Mouse (Mus musculus) MEL (cell line): ENCODE measurements around the gene Stk39. TPM values are rescaled to one million over a fixed set of nuclear protein-coding genes. Genes with fewer than 3 reads are reported as not detected.

Experiments
- DNase-seq: peaks from one replicate; pipeline ENCODE4 v3.0.0; 2011; ENCODE audit warnings: low read depth, low spot score
- H3K27ac ChIP-seq: 2 replicates; pipeline ENCODE4 v1.5.1; 2012; ENCODE audit warnings: low read depth, mild to moderate bottlenecking, control low read depth, low read length, moderate library complexity; ENCODE audit not compliant: control insufficient read depth
- H3K27me3 ChIP-seq, 2 experiments: fragments of 150-350 bp in 1 of 2; sonication (generic) in 1 of 2; 2 replicates each; pipeline ENCODE4 v1.6.1; 2012; ENCODE audit warnings: low read length in 2 of 2, mild to moderate bottlenecking in 2 of 2, improper control_type of control experiment in 1 of 2, moderate library complexity in 1 of 2; ENCODE audit not compliant: insufficient read depth in 2 of 2, control insufficient read depth in 1 of 2
- H3K36me3 ChIP-seq, 2 experiments: 2 replicates each; pipeline ENCODE4 v1.6.1; 2012 to 2014; ENCODE audit warnings: low read length in 2 of 2, improper control_type of control experiment in 1 of 2, inconsistent platforms in 1 of 2, mild to moderate bottlenecking in 1 of 2; ENCODE audit not compliant: insufficient read depth in 2 of 2, control insufficient read depth in 1 of 2
- H3K4me1 ChIP-seq, 2 experiments: fragments of 150-350 bp in 1 of 2; sonication (generic) in 1 of 2; 2 replicates each; pipeline ENCODE4 v1.6.1; 2012; ENCODE audit warnings: low read length in 2 of 2, improper control_type of control experiment in 1 of 2, mild to moderate bottlenecking in 1 of 2; ENCODE audit not compliant: insufficient read depth in 2 of 2, control insufficient read depth in 1 of 2
- H3K4me3 ChIP-seq, 2 experiments: fragments of 150-350 bp in 1 of 2; sonication (generic) in 1 of 2; 2 replicates each; pipeline ENCODE4 v1.5.1; 2012; ENCODE audit warnings: low read depth in 2 of 2, low read length in 2 of 2, mild to moderate bottlenecking in 2 of 2, moderate library complexity in 2 of 2, control low read depth in 1 of 2, improper control_type of control experiment in 1 of 2; ENCODE audit not compliant: control insufficient read depth in 1 of 2, insufficient read depth in 1 of 2
- H3K79me2 ChIP-seq: 2 replicates; pipeline ENCODE4 v1.6.1; 2012; ENCODE audit warnings: mild to moderate bottlenecking, low read length, moderate library complexity; ENCODE audit not compliant: control insufficient read depth, poor library complexity, insufficient read depth
- H3K9ac ChIP-seq: 2 replicates; pipeline ENCODE4 v1.6.1; 2012; ENCODE audit warnings: low read depth, mild to moderate bottlenecking, control low read depth, low read length, moderate library complexity; ENCODE audit not compliant: control insufficient read depth, poor library complexity, severe bottlenecking
- H3K9me3 ChIP-seq: fragments of 150-350 bp; sonication (generic); replicated peaks from 2 replicates; pipeline ENCODE4 v1.6.1; 2012; ENCODE audit warnings: mild to moderate bottlenecking, low read length, improper control_type of control experiment, moderate library complexity; ENCODE audit not compliant: insufficient read depth
- BHLHE40 ChIP-seq: IDR thresholded peaks from 2 replicates; pipeline ENCODE4 v1.6.1; 2012; ENCODE audit warnings: low read depth, mild to moderate bottlenecking, inconsistent platforms, low read length, improper control_type of control experiment, borderline replicate concordance
- CHD1 ChIP-seq: IDR thresholded peaks from 2 replicates; pipeline ENCODE4 v1.6.1; 2012; ENCODE audit warnings: low read depth, mild to moderate bottlenecking, inconsistent platforms, low read length, improper control_type of control experiment
- CHD2 ChIP-seq: IDR thresholded peaks from 2 replicates; pipeline ENCODE4 v1.6.1; 2011; ENCODE audit warnings: low read length, improper control_type of control experiment
- CTCF ChIP-seq, 3 experiments: IDR thresholded peaks in 2 of 3; conservative IDR thresholded peaks in 1 of 3; 2 replicates each; pipeline ENCODE4 v1.5.1; 2011 to 2012; ENCODE audit warnings: low read length in 3 of 3, low read depth in 2 of 3, mild to moderate bottlenecking in 2 of 3, improper control_type of control experiment in 1 of 3, inconsistent platforms in 1 of 3, mixed read lengths in 1 of 3, moderate library complexity in 1 of 3; ENCODE audit not compliant: control insufficient read depth in 1 of 3, insufficient read depth in 1 of 3, poor library complexity in 1 of 3, severe bottlenecking in 1 of 3
- E2F4 ChIP-seq: IDR thresholded peaks from 2 replicates; pipeline ENCODE4 v1.6.1; 2011; ENCODE audit warnings: low read depth, low read length, improper control_type of control experiment, borderline replicate concordance
- ETS1 ChIP-seq: IDR thresholded peaks from 2 replicates; pipeline ENCODE4 v1.6.1; 2012; ENCODE audit warnings: low read depth, mild to moderate bottlenecking, inconsistent platforms, low read length, improper control_type of control experiment, moderate library complexity
- GABPA ChIP-seq: IDR thresholded peaks from 2 replicates; pipeline ENCODE4 v1.6.1; 2012; ENCODE audit warnings: low read depth, mild to moderate bottlenecking, inconsistent platforms, low read length, improper control_type of control experiment, moderate library complexity
- GATA1 ChIP-seq: IDR thresholded peaks from 2 replicates; pipeline ENCODE4 v1.6.1; 2011; ENCODE audit warnings: low read depth, low read length, improper control_type of control experiment
- HCFC1 ChIP-seq: IDR thresholded peaks from 2 replicates; pipeline ENCODE4 v1.6.1; 2012; ENCODE audit warnings: low read depth, mild to moderate bottlenecking, inconsistent platforms, low read length, improper control_type of control experiment, moderate library complexity
- JUND ChIP-seq: IDR thresholded peaks from 2 replicates; pipeline ENCODE4 v1.6.1; 2011; ENCODE audit warnings: low read depth, mild to moderate bottlenecking, improper control_type of control experiment, low read length
- MAZ ChIP-seq: IDR thresholded peaks from 2 replicates; pipeline ENCODE4 v1.6.1; 2012; ENCODE audit warnings: low read depth, mild to moderate bottlenecking, inconsistent platforms, low read length, improper control_type of control experiment
- MXI1 ChIP-seq: IDR thresholded peaks from 2 replicates; pipeline ENCODE4 v1.6.1; 2011; ENCODE audit warnings: mild to moderate bottlenecking, low read depth, low read length, improper control_type of control experiment
- NELFE ChIP-seq: IDR thresholded peaks from 2 replicates; pipeline ENCODE4 v1.6.1; 2011; ENCODE audit warnings: low read depth, low read length, improper control_type of control experiment
- NRF1 ChIP-seq: IDR thresholded peaks from 2 replicates; pipeline ENCODE4 v1.6.1; 2014; ENCODE audit warnings: low read depth, mild to moderate bottlenecking, inconsistent platforms, low read length, improper control_type of control experiment, moderate library complexity; ENCODE audit not compliant: poor library complexity, insufficient read depth, severe bottlenecking
- POLR2AphosphoS5 ChIP-seq: IDR thresholded peaks from 2 replicates; pipeline ENCODE4 v1.6.1; 2012; ENCODE audit warnings: low read depth, borderline replicate concordance, mild to moderate bottlenecking, inconsistent platforms, low read length, moderate library complexity, mixed read lengths
- RAD21 ChIP-seq: IDR thresholded peaks from 2 replicates; pipeline ENCODE4 v1.6.1; 2011; ENCODE audit warnings: mild to moderate bottlenecking, low read depth, low read length, improper control_type of control experiment
- RCOR1 ChIP-seq: IDR thresholded peaks from 2 replicates; pipeline ENCODE4 v1.6.1; 2012; ENCODE audit warnings: low read depth, mild to moderate bottlenecking, inconsistent platforms, low read length, improper control_type of control experiment
- SIN3A ChIP-seq: IDR thresholded peaks from 2 replicates; pipeline ENCODE4 v1.6.1; 2012; ENCODE audit warnings: low read length, improper control_type of control experiment, inconsistent platforms
- SMC3 ChIP-seq: IDR thresholded peaks from 2 replicates; pipeline ENCODE4 v1.6.1; 2011; ENCODE audit warnings: low read depth, low read length, improper control_type of control experiment
- TAL1 ChIP-seq: IDR thresholded peaks from 2 replicates; pipeline ENCODE4 v1.6.1; 2012; ENCODE audit warnings: mild to moderate bottlenecking, inconsistent platforms, low read length, moderate library complexity, mixed read lengths
- TBP ChIP-seq: IDR thresholded peaks from 2 replicates; pipeline ENCODE4 v1.8.0; 2011; ENCODE audit warnings: low read depth, low read length, improper control_type of control experiment
- USF1 ChIP-seq: IDR thresholded peaks from 2 replicates; pipeline ENCODE4 v1.6.1; 2014; ENCODE audit warnings: low read depth, mild to moderate bottlenecking, inconsistent platforms, low read length, improper control_type of control experiment, moderate library complexity
- ZC3H11A ChIP-seq: IDR thresholded peaks from 2 replicates; pipeline ENCODE4 v1.6.1; 2012; ENCODE audit warnings: low read depth, mild to moderate bottlenecking, inconsistent platforms, low read length, improper control_type of control experiment
- ZKSCAN1 ChIP-seq: IDR thresholded peaks from 2 replicates; pipeline ENCODE4 v1.6.1; 2012; ENCODE audit warnings: low read depth, mild to moderate bottlenecking, inconsistent platforms, low read length, improper control_type of control experiment, moderate library complexity
- ZMIZ1 ChIP-seq: IDR thresholded peaks from 2 replicates; pipeline ENCODE4 v1.6.1; 2012; ENCODE audit warnings: low read depth, mild to moderate bottlenecking, inconsistent platforms, low read length, improper control_type of control experiment, moderate library complexity
- polyA plus RNA-seq, 2 experiments: library from polyadenylated mRNA; stranded (reverse) in 1 of 2; unstranded in 1 of 2; fragments of >175 nt in 1 of 2; fragments of >200 nt in 1 of 2; gene quantifications; 2 replicates each; pipeline versions ENCODE4 v1.2.1 to v1.2.4; 2012; ENCODE audit warnings: low replicate concordance in 2 of 2, low read depth in 1 of 2; ENCODE audit not compliant: insufficient read length in 2 of 2, insufficient read depth in 1 of 2, missing spikeins in 1 of 2
- total RNA-seq: library from RNA; depleted of rRNA; stranded (reverse); fragments of 300-350 nt; gene quantifications from 2 replicates; pipeline ENCODE4 v1.2.3, GENCODE M21; 2012

Gene Stk39
- total and polyA plus RNA-seq, 3 experiments, result not detected

DNA sequence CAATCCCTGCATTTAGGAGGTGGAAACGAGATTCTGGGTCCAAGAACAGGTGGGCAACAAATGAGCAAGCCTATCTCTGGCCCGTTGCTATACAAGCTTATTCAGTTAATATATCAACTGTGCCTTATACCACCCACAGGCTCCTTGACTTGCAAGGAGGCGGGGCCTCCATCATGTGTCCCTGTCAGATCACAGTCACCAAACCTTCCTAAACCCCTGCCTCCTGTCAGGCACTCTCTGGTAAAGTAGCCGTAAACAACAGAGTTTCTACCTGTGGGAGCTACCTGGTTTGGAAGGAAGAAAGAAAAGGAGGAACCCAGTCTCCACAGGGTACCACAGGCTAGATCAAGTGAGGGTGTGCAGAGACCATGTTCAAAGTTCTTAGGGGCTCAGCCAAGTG, 90.2 kb downstream of the Stk39 start:
- no peak for DNase-seq
- H3K9me3 ChIP-seq, result no peaks in the 10 kb centered on the region
- H3K79me2 ChIP-seq, result no peaks in the 10 kb centered on the region
- H3K27me3 ChIP-seq, result no peaks in the 10 kb centered on the region
- no peaks in the 10 kb centered on the region for H3K4me1 ChIP-seq
- no peak overlapping the region for H3K4me3 ChIP-seq
- H3K9ac ChIP-seq, result no peak overlapping the region
- no peaks in the 10 kb centered on the region for H3K36me3 ChIP-seq
- TF ChIP-seq GABPA (no peak), CTCF (IDR thresholded peaks at IDR 0.05 in 2 of 3, conservative IDR thresholded peaks at IDR 0.05 in 1 of 3; ENCODE audit: control insufficient read depth in 1 of 3, insufficient read depth in 1 of 3, low read depth in 2 of 3, low read length in 3 of 3, poor library complexity in 1 of 3, severe bottlenecking in 1 of 3) (no peak), ZMIZ1 (no peak), TAL1 (no peak), ETS1 (no peak), USF1 (no peak), NRF1 (no peak), RAD21 (no peak), TBP (no peak), ZC3H11A (no peak)
- H3K27ac ChIP-seq, result no peak overlapping the region

DNA sequence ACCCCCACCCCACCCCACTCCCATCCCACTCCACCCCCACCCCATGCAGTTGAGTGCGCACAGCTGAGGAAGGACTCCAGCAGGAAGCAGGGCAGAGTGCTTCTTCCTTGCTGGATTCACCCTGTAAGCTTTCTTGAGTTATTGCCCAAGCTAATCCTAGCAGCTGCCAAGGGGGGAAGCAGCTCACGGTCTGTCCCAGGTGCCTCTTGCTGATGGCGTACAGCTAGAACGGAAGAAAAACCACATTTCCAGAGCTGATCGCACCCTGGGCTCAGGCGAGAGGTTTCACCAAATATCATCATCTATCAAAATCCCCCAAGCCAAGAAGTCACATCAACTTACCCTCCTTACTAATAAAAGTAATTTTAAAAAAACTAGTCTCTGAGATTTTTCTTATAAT, 90.9 kb downstream of the Stk39 start:
- Histone ChIP-seq H3K79me2 (no peaks in the 10 kb centered on the region), H3K4me3 (no peak overlapping the region), H3K36me3 (no peaks in the 10 kb centered on the region), H3K9me3 (no peaks in the 10 kb centered on the region), H3K27me3 (no peaks in the 10 kb centered on the region), H3K27ac (no peak overlapping the region), H3K9ac (no peak overlapping the region), H3K4me1 (no peaks in the 10 kb centered on the region)
- no peak for DNase-seq
- TF ChIP-seq NELFE, result no peak
- no peak for TF ChIP-seq JUND
- TF ChIP-seq RCOR1, result no peak
- TF ChIP-seq SMC3, result no peak
- no peak for TF ChIP-seq TAL1
- no peak for TF ChIP-seq MXI1
- no peak for TF ChIP-seq GATA1
- TF ChIP-seq SIN3A, result no peak
- no peak for TF ChIP-seq MAZ
- TF ChIP-seq CHD2, result no peak
- TF ChIP-seq HCFC1, result no peak
- TF ChIP-seq CHD1, result no peak
- no peak for TF ChIP-seq NRF1
- TF ChIP-seq E2F4, result no peak
- TF ChIP-seq ETS1, result no peak
- no peak for TF ChIP-seq ZKSCAN1
- no peak for TF ChIP-seq POLR2AphosphoS5
- no peak for TF ChIP-seq BHLHE40
